Mouse (Mus musculus) lung, adult 2 months (tissue): ENCODE data around the gene Tgfbr2.

Source experiments
- CTCF ChIP-seq: fragments of 200-500 bp; IDR thresholded peaks from 2 replicates; pipeline ENCODE4 v1.5.1; 2011; ENCODE audit warnings: mild to moderate bottlenecking, low read length, control low read depth; ENCODE audit not compliant: insufficient read depth
- POLR2A ChIP-seq: fragments of 200-500 bp; IDR thresholded peaks from 2 replicates; pipeline ENCODE4 v1.6.1; 2011; ENCODE audit warnings: low read depth, mild to moderate bottlenecking, control low read depth, low read length, borderline replicate concordance; ENCODE audit errors: extremely low read depth

- TF ChIP-seq CTCF (no peak), POLR2A (no peak)
These were observed 93.4 kb downstream of the Tgfbr2 start for GRCm38 (mm10) chr9:116081781-116082180.
